Mouse (Mus musculus): ENCODE results near the gene Nfkb1.

Gene Nfkb1

DNA sequence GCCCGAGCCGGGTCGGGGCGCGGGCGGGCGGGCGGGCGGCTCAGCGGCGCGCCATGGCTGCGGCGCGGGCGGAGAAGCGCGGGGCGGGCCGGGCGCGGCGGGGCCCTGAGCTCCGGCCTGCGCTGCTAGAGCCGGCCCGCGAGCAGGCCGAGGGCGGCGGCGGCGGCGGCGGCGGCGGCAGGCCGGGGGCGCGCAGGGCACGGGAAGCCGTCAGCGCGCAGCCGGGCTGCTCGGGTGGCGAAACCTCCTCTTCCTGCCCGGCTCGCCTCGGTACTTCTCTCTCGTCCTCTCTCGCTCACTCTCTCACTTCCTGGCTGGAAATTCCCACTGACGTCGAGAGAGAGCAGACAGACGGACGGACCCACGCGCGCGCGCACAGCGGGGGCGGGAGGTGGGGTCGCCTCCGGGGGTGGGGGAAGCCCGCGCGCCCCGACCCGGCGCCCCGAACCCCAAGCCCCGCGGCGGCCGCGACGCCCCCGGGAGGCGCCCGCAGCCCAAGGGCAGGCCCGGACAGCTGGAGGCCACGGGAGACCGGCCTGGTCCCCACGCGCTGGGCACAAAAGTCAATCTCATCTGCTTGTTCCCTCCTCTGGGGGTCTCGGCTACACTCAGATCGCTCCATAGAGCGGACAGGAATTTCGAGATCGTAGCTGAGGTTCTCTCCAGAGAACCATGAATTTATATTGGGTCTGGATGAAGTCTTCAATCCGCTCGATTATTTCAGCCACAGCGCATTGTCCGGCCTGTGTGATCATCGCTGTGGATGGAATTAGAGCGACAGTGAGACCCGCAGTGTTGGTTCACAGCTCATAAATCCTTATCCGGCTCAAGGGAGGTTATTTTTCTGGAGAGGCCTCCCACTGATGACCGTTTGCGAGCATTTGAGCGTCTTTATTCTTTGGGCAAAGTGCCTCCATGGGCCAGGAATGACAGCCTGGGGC is at the start of gene Nfkb1:
TSS of gene Nfkb1 (minus strand) at position 357 of the 941 bp plus-strand sequence.
- no peak for DNase-seq (ENCODE audit: extremely low read depth, low read depth, low spot score)

DNA sequence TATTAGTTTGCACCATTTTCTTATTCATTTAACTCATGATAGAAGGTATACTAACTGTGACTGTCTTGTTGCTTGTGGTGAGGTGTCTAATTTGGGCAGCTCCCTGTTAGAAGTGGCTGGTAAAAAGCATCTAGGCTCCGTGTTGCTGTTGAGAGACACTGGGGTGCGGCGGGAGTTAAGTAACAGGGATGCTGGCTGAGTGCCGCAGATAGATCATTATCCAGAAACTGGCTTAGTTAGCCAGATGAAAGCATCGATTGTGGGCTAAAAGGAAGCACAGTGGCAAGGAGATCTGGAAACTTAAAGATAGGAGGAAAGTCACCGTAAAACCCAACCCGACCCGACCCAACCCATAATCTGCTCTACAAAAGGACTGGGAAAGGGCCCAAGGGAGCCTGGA is 49.4 kb upstream of the Nfkb1 start:
- no peak for DNase-seq (ENCODE audit: extremely low read depth, low read depth, low spot score)

DNA sequence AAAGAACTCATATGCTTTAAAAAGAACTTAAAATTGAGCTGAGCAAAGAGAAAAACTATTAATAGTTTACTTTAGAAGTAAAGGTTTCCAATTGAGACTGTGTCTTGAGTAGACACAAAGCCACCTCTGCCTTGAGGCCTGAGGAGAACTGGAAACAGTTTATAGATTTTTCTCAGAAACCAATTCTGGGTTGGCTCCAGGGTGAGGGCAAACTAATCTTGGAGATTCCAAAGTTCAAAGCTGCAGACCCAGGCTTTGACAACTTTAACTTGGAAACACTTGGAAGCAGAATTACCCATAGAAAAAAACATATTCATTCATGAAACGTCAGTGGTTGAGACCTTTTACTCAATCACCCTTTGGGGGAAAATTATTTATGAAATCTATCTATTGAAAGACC is 43.4 kb upstream of the Nfkb1 start:
- no peak for DNase-seq (ENCODE audit: extremely low read depth, low read depth, low spot score)

- DNase-seq (ENCODE audit: extremely low read depth, low read depth, low spot score): no peak
Measured at GRCm38 (mm10) chr3:135732747-135733445, 41.5 kb upstream of the Nfkb1 start.

GRCm38 (mm10) chr3:135731292-135732047 is 40.1 kb upstream of the Nfkb1 start:
- peak; percentile 50 for DNase-seq (ENCODE audit: extremely low read depth, low read depth, low spot score)

GRCm38 (mm10) chr3:135730790-135731189 is 39.4 kb upstream of the Nfkb1 start:
- DNase-seq (ENCODE audit: extremely low read depth, low read depth, low spot score): no peak

- no peak for DNase-seq (ENCODE audit: extremely low read depth, low read depth, low spot score)
Measured at GRCm38 (mm10) chr3:135729575-135729974, 38.2 kb upstream of the Nfkb1 start.

DNA sequence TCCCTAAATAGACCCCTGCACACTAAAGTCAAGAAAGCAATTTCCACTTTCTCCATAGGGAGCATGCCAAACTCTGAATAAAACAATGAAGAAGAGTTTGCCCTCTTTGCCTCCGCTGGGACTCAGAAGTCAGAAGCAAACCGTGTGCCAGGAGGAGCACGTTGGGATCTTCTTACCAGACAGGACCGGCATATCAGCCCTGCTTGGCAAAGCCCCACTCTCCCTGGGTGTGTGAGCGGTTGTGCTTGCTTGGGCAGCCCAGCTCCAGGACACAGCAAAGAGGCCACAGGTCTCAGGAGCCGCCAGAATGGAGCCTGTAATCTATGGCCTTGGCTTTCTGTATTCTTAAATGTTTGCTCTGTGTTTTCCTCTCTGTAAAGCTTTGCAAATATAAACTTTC is 37.6 kb upstream of the Nfkb1 start:
- DNase-seq (ENCODE audit: extremely low read depth, low read depth, low spot score): no peak

- no peak for DNase-seq (ENCODE audit: extremely low read depth, low read depth, low spot score)
Measured at GRCm38 (mm10) chr3:135727339-135727738, 36.0 kb upstream of the Nfkb1 start.

- no peak for DNase-seq (ENCODE audit: extremely low read depth, low read depth, low spot score)
Measured at GRCm38 (mm10) chr3:135726521-135727275, 35.4 kb upstream of the Nfkb1 start.

- DNase-seq (ENCODE audit: extremely low read depth, low read depth, low spot score): no peak
Measured at GRCm38 (mm10) chr3:135726023-135726422, 34.7 kb upstream of the Nfkb1 start.

GRCm38 (mm10) chr3:135722104-135722503 is 30.8 kb upstream of the Nfkb1 start:
- no peak for DNase-seq (ENCODE audit: extremely low read depth, low read depth, low spot score)

DNA sequence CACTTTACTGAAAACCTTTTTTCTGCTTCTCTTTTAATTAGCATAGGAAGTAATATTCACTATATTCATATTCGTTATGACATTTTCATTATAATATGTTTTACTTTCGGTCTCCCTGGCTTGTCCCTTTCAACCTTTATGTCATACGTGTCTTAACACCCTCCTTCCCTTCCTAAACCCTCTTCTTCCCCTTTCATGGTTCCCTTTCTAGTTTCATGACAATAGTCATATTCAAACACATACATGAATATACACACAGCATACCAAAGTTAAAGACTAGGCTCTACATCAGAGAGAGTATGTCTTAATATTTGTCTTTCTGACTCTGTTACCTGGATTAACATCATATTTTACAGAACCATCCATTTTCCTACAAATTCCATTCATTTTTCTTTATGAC is 28.6 kb upstream of the Nfkb1 start:
- no peak for DNase-seq (ENCODE audit: extremely low read depth, low read depth, low spot score)

- DNase-seq (ENCODE audit: extremely low read depth, low read depth, low spot score): no peak
Measured at GRCm38 (mm10) chr3:135719179-135719532, 27.8 kb upstream of the Nfkb1 start.

GRCm38 (mm10) chr3:135718323-135719178 is 27.2 kb upstream of the Nfkb1 start:
- DNase-seq (ENCODE audit: extremely low read depth, low read depth, low spot score): no peak

- no peak for DNase-seq (ENCODE audit: extremely low read depth, low read depth, low spot score)
Measured at GRCm38 (mm10) chr3:135713016-135713950, 21.9 kb upstream of the Nfkb1 start.

GRCm38 (mm10) chr3:135711613-135712012 is 20.3 kb upstream of the Nfkb1 start:
- DNase-seq (ENCODE audit: extremely low read depth, low read depth, low spot score): no peak

DNA sequence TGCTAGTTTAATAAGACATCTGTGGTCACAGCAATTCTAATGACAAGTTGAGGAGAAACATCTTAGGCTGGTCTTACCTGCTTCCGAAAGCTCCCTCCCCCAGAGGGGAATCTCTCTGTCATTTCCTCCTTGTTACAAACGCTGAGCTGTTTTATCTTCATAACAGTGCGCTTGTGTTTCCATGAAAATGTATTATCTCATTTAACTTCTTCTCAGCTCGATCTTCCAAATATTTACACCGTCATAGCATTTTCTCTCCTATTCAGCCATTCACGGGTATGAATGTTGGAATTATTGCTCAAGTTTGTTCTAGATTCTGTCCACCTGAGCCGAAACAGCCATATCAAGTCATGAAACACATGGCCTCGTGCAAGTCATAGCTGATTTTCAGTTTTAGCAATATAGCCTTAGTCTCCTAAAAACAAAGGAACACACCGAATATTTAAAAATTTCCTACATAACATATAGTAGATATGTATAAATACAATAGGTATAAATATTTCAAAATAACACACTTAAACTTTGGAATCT is 19.8 kb upstream of the Nfkb1 start:
- DNase-seq (ENCODE audit: extremely low read depth, low read depth, low spot score): no peak

All from fat pad, adult 2 months (tissue).